Mouse (Mus musculus) heart, embryonic 16.5 days (tissue): Measurements from ENCODE around the gene Olfr414. TPM values are rescaled to one million over a fixed set of nuclear protein-coding genes. Genes with fewer than 3 reads are reported as not detected.

Experiments
- ATAC-seq: fragments of 200-750 bp; cut with Nextera tagmentation; replicated peaks from 2 replicates; pipeline ENCODE4 v1.8.0; 2017; ENCODE audit warnings: moderate number of reproducible peaks; ENCODE audit not compliant: insufficient read depth, low FRiP score; ENCODE audit errors: extremely low read depth
- H3K27ac ChIP-seq: fragments of 300-500 bp; sonication (generic); 2 replicates; pipeline ENCODE4 v1.5.1; 2014; ENCODE audit warnings: mild to moderate bottlenecking, low read length, control low read depth, moderate library complexity
- H3K27me3 ChIP-seq: fragments of 300-500 bp; sonication (generic); 2 replicates; pipeline ENCODE4 v1.6.1; 2014; ENCODE audit warnings: low read length, mixed read lengths; ENCODE audit not compliant: control insufficient read depth, insufficient read depth
- H3K36me3 ChIP-seq: fragments of 300-500 bp; sonication (generic); 2 replicates; pipeline ENCODE4 v1.6.1; 2014; ENCODE audit not compliant: control insufficient read depth, insufficient read depth
- H3K4me1 ChIP-seq: fragments of 300-500 bp; sonication (generic); 2 replicates; pipeline ENCODE4 v1.6.1; 2014; ENCODE audit warnings: low read length, mixed read lengths; ENCODE audit not compliant: control insufficient read depth, insufficient read depth
- H3K4me2 ChIP-seq: fragments of 300-500 bp; sonication (generic); 2 replicates; pipeline ENCODE4 v1.6.1; 2014; ENCODE audit warnings: low read depth, mild to moderate bottlenecking, control low read depth, low read length
- H3K4me3 ChIP-seq: fragments of 300-500 bp; sonication (generic); 2 replicates; pipeline ENCODE4 v1.5.1; 2014; ENCODE audit warnings: mild to moderate bottlenecking, control low read depth, low read length
- H3K9ac ChIP-seq: fragments of 300-500 bp; sonication (generic); 2 replicates; pipeline ENCODE4 v1.6.1; 2014; ENCODE audit warnings: low read length, control low read depth
- H3K9me3 ChIP-seq: fragments of 300-500 bp; sonication (generic); replicated peaks from 2 replicates; pipeline ENCODE4 v1.6.1; 2016; ENCODE audit warnings: low read length; ENCODE audit not compliant: control insufficient read depth
- WGBS: fragments of 180-500 bp; shearing (Covaris S2); extraction: QIAGEN DNeasy Blood & Tissue Kit; methylation state at CpG from one replicate; pipeline ENCODE4 v1.1.7; 2014; 5-methylcytosine and 5-hydroxymethylcytosine counted together
- polyA plus RNA-seq: library from polyadenylated mRNA; unstranded; fragments of >200 nt; fragmentation: Nextera tagmentation; extraction: Ambion mirVana; gene quantifications from 2 replicates; pipeline ENCODE4 v1.2.1, GENCODE M21; 2015

Gene Olfr414
- polyA plus RNA-seq: not detected in 2 replicates

DNA sequence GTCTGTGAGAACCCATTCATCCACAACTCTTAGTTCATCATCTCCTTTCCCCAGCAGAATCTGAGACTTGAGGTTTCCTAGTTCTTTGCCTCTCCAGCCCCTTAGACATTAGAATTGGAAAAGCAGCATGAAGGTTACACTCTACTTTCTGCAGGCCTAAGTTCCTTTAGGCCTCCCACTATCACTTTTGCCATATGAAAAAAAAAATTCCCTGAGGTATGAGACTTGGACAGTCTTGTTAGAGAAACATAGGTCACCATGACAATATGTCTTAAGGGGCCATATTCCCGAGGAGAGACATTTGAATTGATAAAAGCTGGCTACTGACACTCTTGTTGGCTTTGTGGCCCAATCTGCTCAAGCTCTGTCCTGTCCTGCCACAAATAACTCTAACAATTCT, at the start of gene Olfr414:
Gene Olfr414, plus strand, starts transcription at position 301 of the 400 bp plus-strand sequence.
- H3K9me3 ChIP-seq: no peaks in the 10 kb centered on the region
- H3K27ac ChIP-seq: no peak within 1 kb of the TSS
- H3K36me3 ChIP-seq: no peaks in the 10 kb centered on the region
- no peak within 1 kb of the TSS for H3K4me3 ChIP-seq
- WGBS: 51% methylated on average over 1 of the region's 1 CpGs
- H3K9ac ChIP-seq: no peak within 1 kb of the TSS
- no peaks in the 10 kb centered on the region for H3K27me3 ChIP-seq
- no peak for ATAC-seq
- no peak within 1 kb of the TSS for H3K4me2 ChIP-seq
- H3K4me1 ChIP-seq: no peaks in the 10 kb centered on the region

DNA sequence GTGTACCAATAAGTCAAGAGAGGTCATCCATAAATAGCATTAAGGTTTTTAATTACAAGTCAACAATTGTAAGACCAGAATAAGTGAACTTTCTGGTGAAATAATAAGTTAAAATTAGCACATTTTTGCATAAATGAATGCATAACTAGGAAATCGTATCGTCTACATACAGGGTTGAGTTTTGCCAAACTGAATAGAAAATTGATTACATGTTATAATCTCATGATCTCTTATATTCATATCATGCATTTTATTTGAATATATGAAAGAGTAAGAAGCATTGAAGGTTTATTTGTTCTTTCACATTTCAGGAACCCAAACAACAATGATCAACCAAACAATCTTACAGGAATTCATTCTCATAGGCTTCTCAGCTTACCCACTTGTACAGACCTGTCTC, 33.1 kb upstream of the Olfr414 start, which contains the start of gene Olfr248:
Gene Olfr248, plus strand, starts transcription at position 301 of the 400 bp plus-strand sequence.
- Histone ChIP-seq H3K9ac (no peak within 1 kb of the TSS), H3K27me3 (no peaks in the 10 kb centered on the region), H3K27ac (no peak within 1 kb of the TSS), H3K4me3 (no peak within 1 kb of the TSS), H3K9me3 (no peaks in the 10 kb centered on the region), H3K4me1 (no peaks in the 10 kb centered on the region), H3K36me3 (no peaks in the 10 kb centered on the region), H3K4me2 (no peak within 1 kb of the TSS)
- no peak for ATAC-seq
- WGBS: 86% methylated on average over 2 of the region's 2 CpGs

DNA sequence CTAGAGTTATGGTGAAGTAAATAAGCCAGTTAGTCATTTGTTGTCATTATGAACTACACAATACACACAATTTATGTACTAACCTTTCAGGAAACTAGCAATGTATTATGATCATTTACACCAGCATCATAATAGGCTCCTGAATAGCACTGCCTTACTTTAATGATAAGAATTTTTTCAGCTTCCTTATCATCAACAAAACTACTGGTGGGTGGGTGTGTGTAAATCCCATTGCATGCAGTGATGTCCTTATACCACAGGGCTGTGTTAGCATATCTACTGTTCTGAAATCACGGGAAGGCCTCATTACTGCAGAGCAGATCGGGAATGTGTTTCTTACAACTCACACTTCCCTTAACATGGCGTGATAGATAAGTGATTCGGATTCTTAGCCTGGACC, 905 bp upstream of the Olfr414 start:
- Histone ChIP-seq H3K9ac (no peak overlapping the region), H3K4me2 (no peak overlapping the region), H3K27me3 (no peaks in the 10 kb centered on the region), H3K9me3 (0 out of 2 replicates have a peak, but pooled peaks cover 2% of the 10 kb centered on the region), H3K4me1 (no peaks in the 10 kb centered on the region), H3K27ac (no peak overlapping the region), H3K4me3 (no peak overlapping the region), H3K36me3 (no peaks in the 10 kb centered on the region)
- no peak for ATAC-seq
- WGBS: 44% methylated on average over 4 of the region's 4 CpGs

- Histone ChIP-seq H3K4me2 (no peak overlapping the region), H3K27me3 (no peaks in the 10 kb centered on the region), H3K27ac (no peak overlapping the region), H3K4me1 (no peaks in the 10 kb centered on the region), H3K9ac (no peak overlapping the region), H3K4me3 (no peak overlapping the region), H3K9me3 (no peaks in the 10 kb centered on the region), H3K36me3 (no peaks in the 10 kb centered on the region)
- WGBS: 33% methylated on average over 3 of the region's 3 CpGs
- ATAC-seq: no peak
Measured at GRCm38 (mm10) chr1:174426180-174426986, 2.5 kb downstream of the Olfr414 start.

DNA sequence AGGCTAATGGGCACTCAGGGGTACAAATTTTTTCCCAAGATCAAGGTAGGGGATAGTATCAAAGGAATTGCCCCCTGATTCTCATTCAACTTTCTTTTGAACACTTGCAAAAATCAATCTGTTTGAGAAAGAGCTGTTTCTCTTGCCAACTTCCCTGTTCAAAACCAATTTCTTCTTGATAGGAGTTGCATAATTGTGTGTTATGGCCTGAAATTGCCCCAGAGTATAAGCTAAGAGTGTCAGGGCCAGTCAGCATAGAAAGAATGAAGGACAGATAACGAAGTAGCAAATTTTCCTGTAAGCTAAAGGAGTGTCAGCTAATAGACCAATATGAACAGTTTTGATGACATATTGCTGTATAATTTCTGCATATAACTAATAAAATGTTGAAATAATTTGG, 3.5 kb downstream of the Olfr414 start:
- no peak overlapping the region for H3K4me2 ChIP-seq
- no peaks in the 10 kb centered on the region for H3K36me3 ChIP-seq
- no peaks in the 10 kb centered on the region for H3K9me3 ChIP-seq
- WGBS: 87% methylated on average over 1 of the region's 1 CpGs
- no peak overlapping the region for H3K9ac ChIP-seq
- no peaks in the 10 kb centered on the region for H3K27me3 ChIP-seq
- H3K4me1 ChIP-seq: no peaks in the 10 kb centered on the region
- no peak overlapping the region for H3K4me3 ChIP-seq
- ATAC-seq: no peak
- no peak overlapping the region for H3K27ac ChIP-seq

DNA sequence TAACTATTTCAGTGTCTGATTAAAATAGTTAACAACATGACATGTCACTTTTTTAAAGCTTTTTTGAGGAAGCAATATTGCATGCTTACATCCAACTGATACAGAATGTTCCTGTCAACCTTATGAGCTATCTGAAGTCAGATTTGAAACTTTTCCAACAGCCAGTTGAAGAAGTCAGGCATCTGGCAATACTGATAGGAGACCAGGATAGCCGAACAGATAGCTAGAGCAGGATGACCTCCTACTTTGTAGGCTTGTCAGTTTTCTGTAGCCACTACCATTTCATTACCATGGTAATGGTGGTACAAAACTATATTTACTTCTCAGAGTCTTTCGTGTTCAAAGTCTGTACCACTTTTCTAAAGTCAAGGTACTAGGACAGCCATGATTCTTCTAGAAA, 4.5 kb downstream of the Olfr414 start:
- 80% methylated on average over 2 of the region's 2 CpGs for WGBS

DNA sequence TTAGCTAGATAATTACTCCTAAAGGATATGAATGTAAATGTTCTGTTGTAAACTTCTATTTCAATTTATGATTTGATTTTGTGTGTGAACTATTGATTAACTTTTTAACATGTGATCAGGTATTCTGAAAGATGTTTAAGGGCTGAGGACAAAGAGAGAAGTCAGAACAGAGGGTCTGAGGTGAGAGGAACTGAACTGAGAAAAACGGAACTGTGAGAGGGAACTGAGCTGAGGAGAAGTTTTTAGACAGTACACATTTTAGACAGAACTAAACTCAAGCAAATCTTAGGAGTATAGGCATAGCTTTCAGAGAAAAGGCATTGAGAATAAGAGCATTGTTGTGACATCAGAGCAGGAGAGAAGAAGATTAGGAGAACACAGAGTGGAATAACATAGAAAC, 10.3 kb downstream of the Olfr414 start:
- 39% methylated on average over 1 of the region's 1 CpGs for WGBS
- no peaks in the 10 kb centered on the region for H3K27me3 ChIP-seq
- H3K27ac ChIP-seq: no peak overlapping the region
- no peaks in the 10 kb centered on the region for H3K36me3 ChIP-seq
- no peak overlapping the region for H3K4me3 ChIP-seq
- no peak overlapping the region for H3K4me2 ChIP-seq
- no peaks in the 10 kb centered on the region for H3K4me1 ChIP-seq
- H3K9me3 ChIP-seq: no peaks in the 10 kb centered on the region
- no peak for ATAC-seq
- no peak overlapping the region for H3K9ac ChIP-seq

More for the DNA sequence above, 4.5 kb downstream of the Olfr414 start:
- Histone ChIP-seq H3K9me3 (no peaks in the 10 kb centered on the region), H3K27ac (no peak overlapping the region), H3K4me1 (no peaks in the 10 kb centered on the region), H3K9ac (no peak overlapping the region), H3K4me2 (no peak overlapping the region), H3K27me3 (no peaks in the 10 kb centered on the region), H3K4me3 (no peak overlapping the region), H3K36me3 (no peaks in the 10 kb centered on the region)
- ATAC-seq: no peak

DNA sequence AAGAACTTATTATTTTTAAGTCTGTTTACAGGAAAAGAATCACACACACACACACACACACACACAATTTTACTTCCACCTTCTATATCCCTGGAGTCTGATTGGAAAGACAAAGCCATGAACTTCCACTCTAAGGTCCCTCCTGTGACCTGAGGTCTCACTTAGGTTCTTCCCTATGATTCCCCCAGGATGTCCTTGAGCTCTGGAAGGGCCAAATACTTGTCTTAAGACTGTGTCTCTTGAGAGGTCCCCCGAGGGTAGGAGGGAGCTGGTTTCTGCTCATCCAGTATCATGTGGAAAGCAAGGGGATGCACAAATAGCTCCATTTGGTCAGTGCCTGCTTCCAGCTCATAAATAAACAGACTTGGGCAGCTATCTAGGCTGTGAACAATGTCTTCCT, 17.9 kb downstream of the Olfr414 start, which contains the start of gene Olfr220:
Gene Olfr220, plus strand, starts transcription at position 301 of the 400 bp plus-strand sequence.
- Histone ChIP-seq H3K36me3 (no peaks in the 10 kb centered on the region), H3K27ac (no peak within 1 kb of the TSS), H3K27me3 (no peaks in the 10 kb centered on the region), H3K4me2 (no peak within 1 kb of the TSS), H3K4me3 (no peak within 1 kb of the TSS), H3K4me1 (no peaks in the 10 kb centered on the region), H3K9me3 (no peaks in the 10 kb centered on the region), H3K9ac (no peak within 1 kb of the TSS)
- 38% methylated on average over 1 of the region's 1 CpGs for WGBS
- ATAC-seq: no peak

GRCm38 (mm10) chr1:174455100-174455499, 31.2 kb downstream of the Olfr414 start:
- ATAC-seq: no peak
- Histone ChIP-seq H3K4me2 (no peak overlapping the region), H3K27ac (no peak overlapping the region), H3K4me3 (no peak overlapping the region), H3K27me3 (no peaks in the 10 kb centered on the region), H3K36me3 (no peaks in the 10 kb centered on the region), H3K9ac (no peak overlapping the region), H3K4me1 (no peaks in the 10 kb centered on the region), H3K9me3 (no peaks in the 10 kb centered on the region)
- 76% methylated on average over 2 of the region's 2 CpGs for WGBS
